Mouse (Mus musculus) CD4-positive, CD25-positive, alpha-beta regulatory T cell, adult 4 months (primary cell): ENCODE measurements around the gene Tmem135. TPM values are rescaled to one million over a fixed set of nuclear protein-coding genes. Genes with fewer than 3 reads are reported as not detected.
"Not testable (repeated sequence)": the region's sequence is repeated elsewhere in the genome, so short reads cannot be mapped to it uniquely, and the experiment has no call there.

Source experiments
- ATAC-seq: one replicate; pipeline ENCODE4 v1.8.0; 2017
- polyA plus RNA-seq, 2 experiments: library from polyadenylated mRNA; unstranded; fragments of 100-300 nt; shearing (Covaris generic); gene quantifications; one replicate each; pipeline ENCODE4 v1.2.1; 2017

Gene Tmem135
- polyA plus RNA-seq, 2 experiments from 2014 or later, result 20.0 to 25.4 TPM

- ATAC-seq, result no peak
Measured at GRCm38 (mm10) chr7:89319351-89319750, 84.7 kb downstream of the Tmem135 start.

GRCm38 (mm10) chr7:89317088-89317487 is 86.9 kb downstream of the Tmem135 start:
- not testable (repeated sequence) for ATAC-seq

GRCm38 (mm10) chr7:89316112-89316511 is 87.9 kb downstream of the Tmem135 start:
- ATAC-seq, result no peak

- ATAC-seq, result no peak
Measured at GRCm38 (mm10) chr7:89311555-89311954, 92.5 kb downstream of the Tmem135 start.

- no peak for ATAC-seq
Measured at GRCm38 (mm10) chr7:89308926-89309325, 95.1 kb downstream of the Tmem135 start.

- ATAC-seq, result peak; percentile 90
Measured at GRCm38 (mm10) chr7:89308238-89308637, 95.8 kb downstream of the Tmem135 start.

- no peak for ATAC-seq
Measured at GRCm38 (mm10) chr7:89306831-89307230, 97.2 kb downstream of the Tmem135 start.

- ATAC-seq, result no peak
Measured at GRCm38 (mm10) chr7:89304958-89305357, 99.1 kb downstream of the Tmem135 start.

GRCm38 (mm10) chr7:89303765-89304164 is 100.3 kb downstream of the Tmem135 start:
- no peak for ATAC-seq

- ATAC-seq, result no peak
Measured at GRCm38 (mm10) chr7:89298911-89299458, 105.0 kb downstream of the Tmem135 start.

- ATAC-seq, result no peak
Measured at GRCm38 (mm10) chr7:89296941-89297340, 107.1 kb downstream of the Tmem135 start.

GRCm38 (mm10) chr7:89282664-89283063 is 121.4 kb downstream of the Tmem135 start:
- no peak for ATAC-seq

- ATAC-seq, result not testable (repeated sequence)
Measured at GRCm38 (mm10) chr7:89270438-89270837, 133.6 kb downstream of the Tmem135 start.

GRCm38 (mm10) chr7:89269826-89270225 is 134.2 kb downstream of the Tmem135 start:
- no peak for ATAC-seq

- ATAC-seq, result no peak
Measured at GRCm38 (mm10) chr7:89267542-89267941, 136.5 kb downstream of the Tmem135 start.

GRCm38 (mm10) chr7:89266017-89266760 is 137.8 kb downstream of the Tmem135 start:
- no peak for ATAC-seq

GRCm38 (mm10) chr7:89260966-89261365 is 143.1 kb downstream of the Tmem135 start:
- no peak for ATAC-seq

GRCm38 (mm10) chr7:89258832-89259231 is 145.2 kb downstream of the Tmem135 start:
- no peak for ATAC-seq

- ATAC-seq, result no peak
Measured at GRCm38 (mm10) chr7:89257871-89258502, 146.0 kb downstream of the Tmem135 start.

- ATAC-seq, result peak; percentile 16
Measured at GRCm38 (mm10) chr7:89253772-89254171, 150.2 kb downstream of the Tmem135 start.

GRCm38 (mm10) chr7:89253317-89253716 is 150.7 kb downstream of the Tmem135 start:
- peak; percentile 72 for ATAC-seq

- no peak for ATAC-seq
Measured at GRCm38 (mm10) chr7:89251880-89252453, 152.1 kb downstream of the Tmem135 start.

GRCm38 (mm10) chr7:89248135-89248850 is 155.7 kb downstream of the Tmem135 start:
- peak; percentile 98 for ATAC-seq
